ENCODE assay signal across 8 mouse cellular contexts in the genomic region with DNA sequence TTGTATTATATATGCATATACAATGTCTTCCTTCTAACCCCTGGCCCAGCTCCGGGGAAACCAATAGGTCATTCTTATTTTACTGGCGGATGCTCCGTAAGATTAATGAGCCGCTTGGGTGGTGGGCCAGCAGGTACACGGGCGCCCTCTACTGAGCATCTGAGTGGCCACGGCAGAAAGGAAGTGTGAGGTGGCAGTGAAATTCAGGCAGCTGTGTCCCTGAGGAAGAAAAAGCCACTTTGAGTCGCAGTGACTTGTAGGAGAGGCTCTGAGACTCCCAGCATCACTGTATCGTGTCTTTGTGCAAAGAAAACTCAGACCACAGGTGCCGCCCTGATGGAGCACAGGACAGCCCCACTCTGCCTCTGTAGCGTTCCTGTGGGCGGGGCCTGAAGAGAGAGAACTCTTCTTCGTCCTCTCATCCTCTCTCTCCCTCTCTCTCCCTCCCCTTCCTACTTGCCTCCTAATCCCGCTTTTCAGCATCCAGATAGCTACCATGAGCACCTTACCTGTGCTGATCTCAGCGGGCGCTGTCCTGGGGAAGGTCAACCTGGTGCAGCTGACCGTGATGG. TPM values are rescaled to one million over a fixed set of nuclear protein-coding genes. Genes with fewer than 3 reads are reported as not detected.
DNase-seq lines count a peak whose midpoint lies in the region; ATAC-seq lines count a peak whose summit lies in the region.

No protein-coding gene starts in this region.

- WGBS in hindbrain, embryonic 12.5 days: 2% methylated on average over 17 of the region's 17 CpGs

- H3K4me2 ChIP-seq in hindbrain, embryonic 12.5 days (replicated peaks): peak overlapping the region; percentile 53

- peak overlapping the region; percentile 21 for H3K4me3 ChIP-seq in hindbrain, embryonic 12.5 days

- peak; percentile 85 for ATAC-seq in frontal cortex, adult (ENCODE audit: low TSS enrichment)
- ATAC-seq in hindbrain, embryonic 12.5 days (ENCODE audit: low FRiP score): no peak

- peak; percentile 72 for DNase-seq in Muller cell, postnatal 12 days (ENCODE audit: inconsistent ontology term)
- peak; percentile 64 for DNase-seq in cerebellum, adult 9-11 months
- peak; percentile 64 to 65 for DNase-seq in layer of hippocampus, postnatal 14 days (ENCODE audit: low spot score in 2 of 2)
- peak; percentile 87 for DNase-seq in lung, postnatal 36 days
- peak; percentile 81 for DNase-seq in retina, postnatal 1 day
- peak; percentile 49 to 68 for DNase-seq in urinary bladder, adult 18-20 months (ENCODE audit: low spot score in 2 of 2)

- H3K4me1 ChIP-seq in hindbrain, embryonic 12.5 days: peaks cover 5% of the 10 kb centered on the region

- H3K36me3 ChIP-seq in hindbrain, embryonic 12.5 days: no peaks in the 10 kb centered on the region

- no peaks in the 10 kb centered on the region for H3K27me3 ChIP-seq in hindbrain, embryonic 12.5 days

- H3K9ac ChIP-seq in hindbrain, embryonic 12.5 days: no peak overlapping the region

- no peak overlapping the region for H3K27ac ChIP-seq in hindbrain, embryonic 12.5 days

- no peaks in the 10 kb centered on the region for H3K9me3 ChIP-seq in hindbrain, embryonic 12.5 days (replicated peaks)

RNA-seq across cellular contexts. Expression of a gene that starts 15.2 kb away (rescaled TPM):
- 7.9 and 10.1 TPM in 2 replicates for polyA plus RNA-seq in hindbrain, embryonic 12.5 days (2016; fragmentation: Nextera tagmentation; extraction: Ambion mirVana)
- total RNA-seq in layer of hippocampus, postnatal 14 days (2021): not detected

RNA-seq across cellular contexts. Expression of a gene that starts 26.4 kb away (rescaled TPM):
- polyA plus RNA-seq in hindbrain, embryonic 12.5 days (2016; fragmentation: Nextera tagmentation; extraction: Ambion mirVana): 89.8 and 97.9 TPM in 2 replicates
- 10 to 100 TPM; 43.8 TPM for total RNA-seq in layer of hippocampus, postnatal 14 days (2021)

RNA-seq across cellular contexts. Expression of a gene that starts 35.3 kb away (rescaled TPM):
- 163 and 169 TPM in 2 replicates for polyA plus RNA-seq in hindbrain, embryonic 12.5 days (2016; fragmentation: Nextera tagmentation; extraction: Ambion mirVana)
- total RNA-seq in layer of hippocampus, postnatal 14 days (2021): 100 to 1,000 TPM; 112 TPM

RNA-seq across cellular contexts. Expression of a gene that starts 43.9 kb away (rescaled TPM):
- polyA plus RNA-seq in hindbrain, embryonic 12.5 days (2016; fragmentation: Nextera tagmentation; extraction: Ambion mirVana): 536 and 591 TPM in 2 replicates
- total RNA-seq in layer of hippocampus, postnatal 14 days (2021): 100 to 1,000 TPM; 241 to 268 TPM

RNA-seq across cellular contexts. Expression of a gene that starts 51.2 kb away (rescaled TPM):
- 77.2 and 80.7 TPM in 2 replicates for polyA plus RNA-seq in hindbrain, embryonic 12.5 days (2016; fragmentation: Nextera tagmentation; extraction: Ambion mirVana)
- total RNA-seq in layer of hippocampus, postnatal 14 days (2021): 10 to 100 TPM; 42.6 to 43.8 TPM
